Mouse (Mus musculus): ENCODE results near the gene Jarid2. TPM values are rescaled to one million over a fixed set of nuclear protein-coding genes. Genes with fewer than 3 reads are reported as not detected.
"Not testable (repeated sequence)": the region's sequence is repeated elsewhere in the genome, so short reads cannot be mapped to it uniquely, and the experiment has no call there.

The Jarid2 gene
- polyA plus RNA-seq, 1 experiment from 2014 or later = 31.1 TPM

DNA sequence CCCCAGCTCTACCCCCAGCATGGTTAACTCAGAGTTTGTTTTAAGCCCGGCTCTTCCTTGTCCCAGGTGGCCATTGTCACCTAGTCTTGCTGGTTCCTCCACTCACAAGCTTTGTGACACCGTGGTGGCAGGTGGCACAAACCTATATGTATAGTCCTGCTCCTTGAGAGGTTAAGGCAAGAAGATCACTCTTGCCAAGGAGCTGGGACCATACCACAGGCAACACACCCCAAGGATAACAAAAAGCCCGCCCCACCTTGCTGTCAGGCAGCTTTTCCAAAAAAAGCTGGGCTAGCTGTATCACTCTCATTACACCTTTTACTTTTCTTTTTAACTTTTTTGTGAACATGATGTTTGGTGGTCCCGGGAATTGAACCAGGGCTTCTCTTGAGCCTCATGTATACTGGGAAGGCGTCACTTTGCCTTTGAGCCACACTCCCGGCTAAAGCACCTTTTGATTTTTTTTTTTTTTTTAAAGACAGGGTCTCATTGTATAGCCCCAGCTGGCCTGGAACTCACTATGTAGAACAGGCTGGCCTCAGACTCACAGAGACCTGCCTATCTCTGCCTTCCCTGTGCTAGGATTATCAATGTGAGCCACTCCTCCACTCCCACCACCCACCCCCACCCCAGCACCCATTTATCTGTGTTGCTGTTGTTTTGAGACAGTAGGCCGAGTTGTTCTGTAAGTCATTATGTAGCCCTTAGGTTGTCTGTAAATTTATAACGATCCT is 19.4 kb upstream of the Jarid2 start:
- no peak overlapping the region for H3K27ac ChIP-seq (replicated peaks)
- no peak overlapping the region for H3K9ac ChIP-seq (replicated peaks)
- no peak overlapping the region for H3K4me3 ChIP-seq (replicated peaks)
- 69% methylated on average over 8 of the region's 8 CpGs for WGBS
- H3K9me3 ChIP-seq (replicated peaks) = no peaks in the 10 kb centered on the region
- ATAC-seq (ENCODE audit: low FRiP score) = no peak
- no peak overlapping the region for H3K4me2 ChIP-seq
- H3K36me3 ChIP-seq = no peaks in the 10 kb centered on the region
- H3K4me1 ChIP-seq = 0 out of 2 replicates have a peak, but pooled peaks cover 7% of the 10 kb centered on the region
- no peaks in the 10 kb centered on the region for H3K27me3 ChIP-seq (replicated peaks)

DNA sequence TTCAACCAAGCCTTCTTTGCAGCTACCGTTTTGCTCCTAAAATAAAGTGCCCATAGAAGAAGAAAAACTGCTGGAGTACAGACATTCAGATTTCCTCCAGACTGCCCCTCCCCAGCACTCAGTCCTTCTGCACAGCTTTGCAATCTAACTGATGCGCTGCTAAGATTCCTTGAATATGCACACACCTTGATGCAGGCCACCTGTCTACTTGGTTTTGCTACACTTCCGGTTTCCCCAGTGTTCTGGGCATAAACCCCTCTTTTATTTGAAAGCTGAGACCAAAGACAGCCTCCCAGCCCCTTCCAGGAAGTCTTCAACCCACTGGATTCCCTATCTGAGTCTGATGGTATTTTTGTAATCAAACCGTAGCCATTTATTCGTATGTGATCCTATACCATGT is 18.2 kb upstream of the Jarid2 start:
- Histone ChIP-seq H3K4me2 (no peak overlapping the region), H3K27me3 (replicated peaks) (no peaks in the 10 kb centered on the region), H3K9ac (replicated peaks) (no peak overlapping the region), H3K36me3 (no peaks in the 10 kb centered on the region), H3K9me3 (replicated peaks) (no peaks in the 10 kb centered on the region), H3K27ac (replicated peaks) (no peak overlapping the region), H3K4me1 (0 out of 2 replicates have a peak, but pooled peaks cover 13% of the 10 kb centered on the region), H3K4me3 (replicated peaks) (no peak overlapping the region)
- ATAC-seq (ENCODE audit: low FRiP score) = no peak
- 73% methylated on average over 5 of the region's 5 CpGs for WGBS

DNA sequence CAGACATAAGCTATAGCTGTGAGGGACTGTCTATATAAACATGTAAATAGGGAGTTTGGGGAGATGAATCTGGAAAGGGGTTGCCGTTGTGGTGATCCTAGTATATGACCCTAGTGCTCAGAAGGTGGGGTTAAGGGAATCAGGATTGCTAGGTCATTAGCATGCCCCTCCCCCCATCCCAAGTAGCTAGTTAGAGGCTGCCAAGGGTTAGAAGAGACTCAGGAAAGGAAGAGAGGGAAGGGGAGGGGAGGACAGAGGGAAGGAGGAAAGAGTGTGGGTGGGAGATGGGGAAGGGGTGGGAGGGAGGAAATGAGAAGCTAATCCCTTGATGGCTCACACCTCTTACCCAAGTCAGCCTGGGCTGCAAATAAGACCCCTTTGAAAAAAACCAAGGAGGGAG is 17.4 kb upstream of the Jarid2 start:
- no peaks in the 10 kb centered on the region for H3K36me3 ChIP-seq
- no peak for ATAC-seq (ENCODE audit: low FRiP score)
- no peak overlapping the region for H3K27ac ChIP-seq (replicated peaks)
- H3K4me2 ChIP-seq = no peak overlapping the region
- H3K4me1 ChIP-seq = 0 out of 2 replicates have a peak, but pooled peaks cover 12% of the 10 kb centered on the region
- WGBS = 17% methylated on average over 1 of the region's 1 CpGs
- no peak overlapping the region for H3K4me3 ChIP-seq (replicated peaks)
- H3K9ac ChIP-seq (replicated peaks) = no peak overlapping the region
- H3K27me3 ChIP-seq (replicated peaks) = no peaks in the 10 kb centered on the region
- no peaks in the 10 kb centered on the region for H3K9me3 ChIP-seq (replicated peaks)

DNA sequence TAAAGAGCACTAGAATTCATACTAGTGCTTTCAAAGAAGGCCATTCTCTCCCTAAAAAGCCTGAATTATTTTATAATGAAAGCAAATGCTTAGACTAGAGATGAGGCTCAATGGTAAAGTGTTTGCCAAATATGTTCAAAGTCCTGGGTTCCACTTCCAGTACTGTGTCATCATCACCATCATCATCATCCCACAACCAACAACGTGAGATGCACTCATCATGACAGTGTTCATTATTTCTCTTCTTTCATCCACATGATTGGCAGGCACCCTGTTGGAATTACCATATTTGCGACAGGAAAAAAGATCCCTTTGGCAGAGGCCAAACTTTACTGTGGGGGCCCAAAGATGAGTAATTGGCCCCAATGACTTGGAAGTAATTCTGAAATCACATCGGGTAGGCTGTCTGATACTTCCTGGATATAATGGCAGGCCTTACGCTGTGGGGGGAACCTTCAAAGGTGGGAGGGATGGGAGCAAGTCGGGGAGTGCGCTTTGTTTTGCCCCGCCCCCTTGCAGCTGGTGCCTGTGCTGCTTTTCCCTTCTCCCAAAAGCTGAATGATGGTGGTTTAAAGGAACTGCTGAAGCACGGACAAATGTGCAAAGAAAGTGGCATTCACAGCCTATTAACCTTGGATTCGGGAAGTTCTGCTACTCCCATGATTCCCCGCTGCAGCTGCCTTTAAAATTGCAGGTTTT is 13.9 kb upstream of the Jarid2 start:
- no peaks in the 10 kb centered on the region for H3K36me3 ChIP-seq
- H3K4me2 ChIP-seq = peak overlapping the region; percentile 15
- WGBS = 14% methylated on average over 10 of the region's 10 CpGs
- H3K4me3 ChIP-seq (replicated peaks) = no peak overlapping the region
- H3K27ac ChIP-seq (replicated peaks) = no peak overlapping the region
- no peak overlapping the region for H3K9ac ChIP-seq (replicated peaks)
- no peaks in the 10 kb centered on the region for H3K9me3 ChIP-seq (replicated peaks)
- ATAC-seq (ENCODE audit: low FRiP score) = no peak
- H3K27me3 ChIP-seq (replicated peaks) = no peaks in the 10 kb centered on the region
- 0 out of 2 replicates have a peak, but pooled peaks cover 6% of the 10 kb centered on the region for H3K4me1 ChIP-seq

DNA sequence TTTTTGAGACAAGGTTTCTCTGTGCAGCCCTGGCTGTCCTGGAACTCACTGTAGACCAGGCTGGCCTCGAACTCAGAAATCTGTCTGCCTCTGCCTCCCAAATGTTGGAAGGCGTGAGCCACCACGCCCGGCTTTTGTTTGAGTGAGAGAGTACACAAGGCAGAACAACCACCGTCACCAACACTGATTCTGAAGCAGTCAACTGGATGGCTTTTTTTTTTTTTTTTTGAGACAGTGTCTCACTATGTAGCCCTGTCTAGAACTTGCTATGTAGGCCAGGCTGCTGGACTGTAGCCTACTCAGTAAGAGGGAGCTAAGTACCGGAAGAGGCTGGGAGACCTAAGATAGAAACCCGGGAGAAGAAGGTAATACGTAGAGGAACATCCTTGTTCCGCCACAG is 11.4 kb upstream of the Jarid2 start:
- no peaks in the 10 kb centered on the region for H3K36me3 ChIP-seq
- H3K27me3 ChIP-seq (replicated peaks) = no peaks in the 10 kb centered on the region
- no peak overlapping the region for H3K27ac ChIP-seq (replicated peaks)
- H3K9ac ChIP-seq (replicated peaks) = no peak overlapping the region
- no peak for ATAC-seq (ENCODE audit: low FRiP score)
- H3K4me2 ChIP-seq = no peak overlapping the region
- 0 out of 2 replicates have a peak, but pooled peaks cover 6% of the 10 kb centered on the region for H3K4me1 ChIP-seq
- WGBS = 95% methylated on average over 9 of the region's 9 CpGs
- H3K9me3 ChIP-seq (replicated peaks) = no peaks in the 10 kb centered on the region
- H3K4me3 ChIP-seq (replicated peaks) = no peak overlapping the region

DNA sequence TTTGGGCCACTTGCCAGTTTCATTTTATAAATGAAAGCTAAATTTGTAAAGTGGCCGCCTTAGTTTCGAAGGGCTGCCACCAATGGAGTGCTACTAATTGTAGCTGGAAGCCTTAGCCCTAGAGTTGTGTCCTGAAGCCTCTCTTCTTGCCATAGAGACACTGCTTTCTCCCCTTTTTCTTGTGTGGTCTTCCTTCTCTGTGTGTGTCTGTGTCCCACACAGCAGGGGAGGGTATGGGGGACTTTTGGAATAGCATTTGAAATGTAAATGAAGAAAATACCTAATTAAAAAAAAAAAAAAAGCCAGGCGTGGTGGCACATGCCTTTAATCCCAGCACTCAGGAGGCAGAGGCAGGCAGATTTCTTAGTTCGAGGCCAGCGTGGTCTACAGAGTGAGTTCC is 10.8 kb upstream of the Jarid2 start:
- H3K4me2 ChIP-seq; H3K27ac ChIP-seq (replicated peaks); H3K27me3 ChIP-seq (replicated peaks); H3K9ac ChIP-seq (replicated peaks); ATAC-seq (ENCODE audit: low FRiP score); H3K4me1 ChIP-seq; H3K9me3 ChIP-seq (replicated peaks); H3K4me3 ChIP-seq (replicated peaks); H3K36me3 ChIP-seq: not testable (repeated sequence)
- 94% methylated on average over 5 of the region's 5 CpGs for WGBS

DNA sequence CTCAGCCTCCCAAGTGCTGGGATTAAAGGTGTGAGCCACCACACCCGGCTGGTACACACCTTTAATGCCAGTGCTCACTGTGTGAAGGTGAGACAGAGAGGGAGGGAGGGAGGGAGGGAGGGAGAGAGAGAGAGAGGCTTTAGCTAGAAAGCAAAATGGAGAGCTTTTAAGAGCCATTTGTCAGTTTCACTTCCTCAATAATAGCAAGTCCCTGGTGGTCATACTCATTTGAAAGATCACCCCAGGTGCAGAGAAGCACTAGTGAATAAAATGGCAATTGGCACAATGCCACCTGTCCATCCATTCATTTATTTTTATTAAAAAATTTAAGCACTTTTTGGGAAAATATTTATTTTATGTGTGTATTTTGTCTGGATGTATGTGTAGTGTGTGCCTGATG is 9.2 kb upstream of the Jarid2 start:
- no peaks in the 10 kb centered on the region for H3K9me3 ChIP-seq (replicated peaks)
- ATAC-seq (ENCODE audit: low FRiP score) = no peak
- H3K4me3 ChIP-seq (replicated peaks) = no peak overlapping the region
- no peaks in the 10 kb centered on the region for H3K27me3 ChIP-seq (replicated peaks)
- H3K36me3 ChIP-seq = no peaks in the 10 kb centered on the region
- no peak overlapping the region for H3K4me2 ChIP-seq
- 86% methylated on average over 1 of the region's 1 CpGs for WGBS
- H3K27ac ChIP-seq (replicated peaks) = no peak overlapping the region
- no peak overlapping the region for H3K9ac ChIP-seq (replicated peaks)
- 0 out of 2 replicates have a peak, but pooled peaks cover 6% of the 10 kb centered on the region for H3K4me1 ChIP-seq

DNA sequence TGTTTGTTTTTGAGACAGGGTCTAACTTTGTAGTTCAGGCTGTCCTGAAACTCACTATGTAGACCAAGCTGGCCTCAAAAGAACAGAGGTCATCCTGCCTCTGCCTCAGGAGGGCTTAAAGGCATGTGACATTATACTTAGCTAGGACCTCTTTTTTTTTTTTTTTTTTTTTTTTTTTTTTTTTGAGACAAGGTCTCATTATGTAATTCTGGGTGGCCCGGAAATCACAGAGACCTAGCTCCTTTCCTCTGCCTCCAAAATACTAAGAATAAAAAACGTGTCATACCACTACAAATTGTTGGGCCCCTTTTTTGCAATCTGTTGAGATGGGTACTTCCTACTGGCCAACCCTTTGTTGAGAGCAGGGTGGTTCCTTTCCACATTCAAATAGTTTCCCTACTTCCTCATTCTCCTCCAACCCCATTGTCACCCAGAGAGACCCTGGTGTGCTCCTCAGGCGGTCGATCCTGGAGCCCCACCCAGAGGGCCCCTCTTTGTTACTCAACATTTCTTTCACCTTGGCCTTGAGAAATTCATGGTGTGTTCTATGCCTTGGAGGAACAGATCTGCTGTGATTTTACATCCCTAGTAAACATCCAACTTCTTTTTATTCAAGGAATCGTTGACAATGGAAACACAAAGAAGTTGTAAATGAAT is 7.3 kb upstream of the Jarid2 start:
- no peak overlapping the region for H3K4me3 ChIP-seq (replicated peaks)
- no peak overlapping the region for H3K4me2 ChIP-seq
- no peaks in the 10 kb centered on the region for H3K9me3 ChIP-seq (replicated peaks)
- no peaks in the 10 kb centered on the region for H3K4me1 ChIP-seq
- 74% methylated on average over 5 of the region's 5 CpGs for WGBS
- no peak overlapping the region for H3K27ac ChIP-seq (replicated peaks)
- no peaks in the 10 kb centered on the region for H3K27me3 ChIP-seq (replicated peaks)
- no peak overlapping the region for H3K9ac ChIP-seq (replicated peaks)
- ATAC-seq (ENCODE audit: low FRiP score) = no peak
- H3K36me3 ChIP-seq = no peaks in the 10 kb centered on the region

DNA sequence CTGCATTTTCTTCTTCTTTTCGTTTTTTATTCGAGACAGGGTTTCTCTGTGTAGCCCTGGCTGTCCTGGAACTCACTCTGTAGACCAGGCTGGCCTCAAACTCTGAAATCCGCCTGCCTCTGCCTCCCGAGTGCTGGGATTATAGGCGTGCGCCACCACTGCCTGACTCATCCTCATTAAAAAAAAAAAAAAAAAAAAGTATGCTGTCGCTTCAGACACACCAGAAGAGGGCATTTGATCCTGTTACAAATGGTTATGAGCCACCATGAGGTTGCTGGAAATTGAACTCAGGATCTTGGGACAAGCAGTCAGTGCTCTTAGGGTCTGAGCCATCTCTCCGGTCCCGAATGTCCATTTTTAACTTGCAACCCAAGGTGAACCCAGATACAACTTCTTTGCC is 5.8 kb upstream of the Jarid2 start:
- not testable (repeated sequence) for H3K9ac ChIP-seq (replicated peaks); H3K4me3 ChIP-seq (replicated peaks); H3K27ac ChIP-seq (replicated peaks); H3K4me1 ChIP-seq; H3K27me3 ChIP-seq (replicated peaks); H3K36me3 ChIP-seq; H3K9me3 ChIP-seq (replicated peaks); ATAC-seq (ENCODE audit: low FRiP score); H3K4me2 ChIP-seq
- WGBS = 88% methylated on average over 9 of the region's 9 CpGs

DNA sequence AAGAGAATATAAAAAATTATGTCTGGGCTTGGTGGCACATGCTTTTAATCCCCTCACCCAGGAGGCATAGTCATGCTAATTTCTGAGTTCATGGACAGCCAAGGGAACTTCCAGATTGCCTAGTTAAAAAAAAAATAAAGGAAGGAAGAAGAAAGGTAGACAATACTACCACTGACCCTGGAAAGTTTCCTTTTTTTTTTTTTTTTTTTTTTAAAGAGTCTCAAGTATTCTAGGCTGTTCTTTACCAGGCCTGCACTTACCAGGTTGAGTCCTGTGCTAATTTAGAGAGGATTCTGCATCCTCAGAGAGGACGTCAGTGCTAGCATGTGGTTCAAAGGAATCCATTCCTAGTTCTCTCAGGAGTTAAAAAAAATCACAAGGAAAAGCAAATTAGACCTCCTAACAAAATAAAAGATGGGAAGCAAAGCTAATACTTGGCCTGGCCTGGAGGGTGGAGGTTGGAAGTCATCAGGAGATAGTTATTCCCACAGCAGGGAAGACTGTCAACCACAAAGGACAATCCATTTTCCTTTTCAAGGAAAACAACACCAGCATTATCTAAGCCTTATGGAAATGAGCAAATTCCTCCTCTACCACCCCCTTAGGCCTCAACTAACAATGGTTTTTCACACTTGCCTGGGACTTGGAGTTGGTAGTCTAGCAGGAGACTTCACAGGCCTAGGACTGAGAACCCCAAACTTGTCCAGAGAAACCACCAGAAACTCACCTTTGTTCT is 961 bp upstream of the Jarid2 start:
- H3K27me3 ChIP-seq (replicated peaks) = no peaks in the 10 kb centered on the region
- H3K27ac ChIP-seq (replicated peaks) = no peak overlapping the region
- H3K4me1 ChIP-seq = peaks cover 24% of the 10 kb centered on the region
- WGBS = 42% methylated on average over 1 of the region's 1 CpGs
- H3K4me2 ChIP-seq = no peak overlapping the region
- no peak for ATAC-seq (ENCODE audit: low FRiP score)
- H3K36me3 ChIP-seq = no peaks in the 10 kb centered on the region
- no peaks in the 10 kb centered on the region for H3K9me3 ChIP-seq (replicated peaks)
- H3K9ac ChIP-seq (replicated peaks) = no peak overlapping the region
- no peak overlapping the region for H3K4me3 ChIP-seq (replicated peaks)

DNA sequence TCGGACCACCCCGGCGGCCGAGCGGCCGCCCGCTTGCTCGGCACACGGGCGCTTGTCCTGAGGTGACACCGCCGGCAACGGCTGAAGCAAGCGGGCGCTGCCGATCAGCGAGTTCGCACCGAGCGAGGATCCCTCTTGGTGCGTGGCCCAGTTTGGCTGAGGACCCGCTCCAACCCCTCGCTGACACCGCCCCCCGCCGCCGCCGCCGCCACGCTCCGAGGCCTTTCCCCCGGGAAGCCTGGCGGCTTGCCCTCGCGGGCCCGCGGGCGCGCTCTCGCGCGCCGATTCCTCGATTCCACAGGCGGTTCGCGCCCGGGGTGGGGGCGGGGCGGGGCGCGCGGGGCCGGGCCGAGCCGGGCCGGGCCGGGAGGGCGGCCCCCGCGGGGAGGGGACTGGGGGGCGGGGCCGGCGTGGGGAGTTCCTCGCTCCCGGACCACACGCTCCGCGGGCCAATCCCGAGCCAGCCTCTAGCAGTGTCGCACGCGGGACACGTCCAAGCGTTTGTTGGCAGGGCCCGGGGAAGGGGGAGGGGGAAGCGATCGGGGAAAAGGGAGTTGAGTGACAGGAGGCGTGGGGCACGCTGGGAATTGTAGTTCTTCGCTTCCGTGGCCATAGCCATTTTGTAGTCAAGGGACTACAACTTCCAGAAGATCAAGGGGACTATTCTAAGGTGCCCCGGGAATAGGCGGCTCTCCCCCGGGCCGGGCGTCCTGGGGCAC is 1.0 kb downstream of the Jarid2 start:
- ATAC-seq (ENCODE audit: low FRiP score) = peak; percentile 98
- H3K4me2 ChIP-seq = peak overlapping the region; percentile 91
- WGBS = 1% methylated on average over 79 of the region's 87 CpGs
- H3K4me1 ChIP-seq = peaks cover 39% of the 10 kb centered on the region
- H3K4me3 ChIP-seq (replicated peaks) = peak overlapping the region; percentile 78
- no peaks in the 10 kb centered on the region for H3K9me3 ChIP-seq (replicated peaks)
- no peaks in the 10 kb centered on the region for H3K27me3 ChIP-seq (replicated peaks)
- H3K27ac ChIP-seq (replicated peaks) = peak overlapping the region; percentile 100
- no peaks in the 10 kb centered on the region for H3K36me3 ChIP-seq
- H3K9ac ChIP-seq (replicated peaks) = peak overlapping the region; percentile 87
